Mouse (Mus musculus) embryo, embryonic 9.5 days (tissue): ENCODE results near the gene Mllt1.

Experiments
- DNase-seq: peaks from one replicate; pipeline ENCODE4 v3.0.0-alpha.2; 2017; ENCODE audit errors: extremely low spot score

The Mllt1 gene

DNA sequence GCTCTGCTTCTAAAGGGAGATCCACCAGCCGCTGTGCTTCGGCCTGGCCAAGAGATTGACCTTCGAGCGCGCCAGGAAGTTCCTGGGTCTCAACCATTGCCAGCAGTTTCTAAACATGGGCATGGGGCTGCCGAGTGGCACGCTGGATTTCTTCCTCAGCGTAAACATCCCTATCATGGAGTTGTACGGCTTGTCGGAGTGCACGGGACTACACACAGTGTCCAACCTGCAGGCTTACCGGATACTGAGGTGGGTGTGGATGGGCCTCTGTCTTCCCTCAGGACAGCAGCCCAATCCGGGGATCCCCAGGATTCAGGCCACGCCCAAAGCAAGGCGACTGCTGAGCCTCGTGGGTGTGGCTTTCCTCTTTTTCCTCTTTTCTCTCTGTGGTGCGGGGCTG, 51.6 kb downstream of the Mllt1 start:
- no peak for DNase-seq

DNA sequence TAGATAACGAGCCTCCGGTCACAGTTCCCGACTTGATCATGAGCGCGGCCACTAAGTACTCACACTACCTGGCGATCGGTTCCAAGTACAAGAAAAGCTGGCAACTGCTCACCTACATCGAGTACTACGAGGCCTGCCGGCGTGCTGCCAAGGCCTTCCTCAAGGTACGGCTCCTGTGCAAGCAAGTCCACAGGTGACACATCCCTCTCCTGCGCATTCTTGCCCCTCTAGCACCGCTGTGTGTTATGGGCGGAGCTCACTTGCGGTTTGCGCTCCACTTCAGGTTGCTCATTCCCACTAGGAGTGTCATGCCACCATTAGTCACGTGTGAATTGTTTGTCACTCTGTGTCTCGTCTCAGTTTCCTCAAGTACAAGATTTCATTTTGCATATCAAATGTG, 57.8 kb downstream of the Mllt1 start:
- DNase-seq = no peak

DNA sequence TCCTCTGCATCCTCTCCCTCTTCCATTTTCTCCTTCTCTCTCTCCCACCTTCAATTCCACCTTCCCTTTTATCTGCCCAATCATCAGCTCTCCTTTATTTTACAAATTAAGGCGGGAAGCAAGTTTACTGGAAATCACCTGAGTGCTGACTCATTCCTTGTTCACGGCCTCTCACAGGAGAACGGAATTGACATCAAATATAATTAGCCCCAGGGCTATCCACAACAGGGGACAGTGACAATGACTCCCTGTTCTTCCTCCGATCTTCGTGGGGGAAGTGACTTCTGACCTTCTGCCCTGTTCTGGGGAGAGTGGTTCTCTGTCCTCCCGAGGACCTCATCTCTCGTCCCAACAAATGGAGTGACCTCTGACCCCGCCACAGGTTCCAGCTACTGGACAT, 58.2 kb downstream of the Mllt1 start:
- no peak for DNase-seq

DNA sequence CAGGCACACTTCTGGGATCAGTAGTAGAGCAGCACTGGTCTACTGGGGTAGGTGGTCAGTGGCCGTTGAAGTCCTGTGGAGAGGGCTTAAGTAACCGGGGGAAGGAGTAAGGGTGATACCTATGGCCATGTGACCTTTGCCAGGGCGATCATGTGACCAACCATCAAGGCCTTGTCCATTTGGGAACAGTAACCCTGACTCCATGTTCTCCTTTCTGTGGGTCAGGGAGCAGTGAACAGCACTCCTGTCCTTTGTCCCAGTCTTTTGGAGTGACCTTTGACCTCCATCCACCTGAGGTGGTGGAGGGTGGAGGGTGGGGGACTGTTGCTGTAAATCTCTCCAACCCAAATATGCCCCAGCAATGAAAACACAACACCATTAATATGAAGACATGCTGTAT, 58.8 kb downstream of the Mllt1 start:
- no peak for DNase-seq

DNA sequence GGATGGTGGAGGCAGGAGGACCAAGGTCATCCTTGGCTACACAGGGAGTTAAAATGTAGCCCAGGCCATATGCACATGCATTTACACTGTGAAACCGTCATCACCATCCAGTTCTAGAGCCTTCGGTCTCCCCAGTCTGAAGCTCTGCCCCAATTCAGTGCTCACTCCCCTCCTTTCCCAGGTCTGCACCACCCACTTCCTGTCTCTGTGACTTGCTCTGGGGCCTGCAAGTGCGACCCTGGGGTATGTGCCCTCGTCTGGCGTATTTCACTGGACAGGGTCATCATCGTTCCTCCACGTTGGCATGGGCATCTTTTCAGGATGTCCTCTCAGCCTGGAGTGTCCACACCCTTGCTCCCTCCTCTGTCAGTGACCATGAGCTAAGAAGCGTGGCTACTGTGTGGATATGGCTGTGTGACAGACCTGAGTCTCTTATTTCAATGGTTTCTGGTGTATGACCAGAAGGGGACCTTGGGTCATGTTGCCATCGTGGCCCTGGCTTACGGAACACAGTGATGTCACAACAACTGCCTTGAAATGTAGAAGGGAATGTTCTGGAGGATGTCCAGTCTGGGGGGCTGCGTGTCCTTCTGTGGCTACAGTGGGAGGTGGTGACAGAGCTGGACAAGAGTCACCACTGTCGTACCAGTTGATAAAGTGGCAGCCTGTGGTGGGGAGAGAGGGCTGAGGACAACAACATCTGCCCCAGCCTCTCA, 60.1 kb downstream of the Mllt1 start, which contains the start of gene 1700061G19Rik:
TSS of gene 1700061G19Rik (plus strand) at position 542 of the 716 bp plus-strand sequence.
- DNase-seq = no peak

DNA sequence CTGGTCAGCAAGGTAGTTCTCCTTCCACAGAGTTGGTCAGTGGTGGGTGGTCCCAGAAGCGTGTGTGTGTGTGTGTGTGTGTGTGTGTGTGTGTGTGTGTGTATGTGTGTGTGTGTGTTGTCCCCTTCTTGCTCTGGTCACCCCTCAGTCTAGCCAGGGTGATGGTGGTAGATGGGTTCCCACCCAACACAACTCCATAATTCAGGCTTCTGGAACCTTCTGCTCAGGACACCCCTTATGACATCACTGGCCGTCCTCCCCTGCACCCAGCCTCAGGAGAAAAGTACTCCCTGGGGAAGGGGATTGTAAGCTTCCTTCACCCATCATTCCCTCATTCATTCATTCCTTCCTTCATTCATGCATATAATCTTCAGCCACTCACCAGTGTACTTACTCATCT, 61.0 kb downstream of the Mllt1 start, which contains the start of gene Acsbg2:
TSS of gene Acsbg2 (minus strand) at position 211 of the 400 bp plus-strand sequence.
- DNase-seq = no peak

DNA sequence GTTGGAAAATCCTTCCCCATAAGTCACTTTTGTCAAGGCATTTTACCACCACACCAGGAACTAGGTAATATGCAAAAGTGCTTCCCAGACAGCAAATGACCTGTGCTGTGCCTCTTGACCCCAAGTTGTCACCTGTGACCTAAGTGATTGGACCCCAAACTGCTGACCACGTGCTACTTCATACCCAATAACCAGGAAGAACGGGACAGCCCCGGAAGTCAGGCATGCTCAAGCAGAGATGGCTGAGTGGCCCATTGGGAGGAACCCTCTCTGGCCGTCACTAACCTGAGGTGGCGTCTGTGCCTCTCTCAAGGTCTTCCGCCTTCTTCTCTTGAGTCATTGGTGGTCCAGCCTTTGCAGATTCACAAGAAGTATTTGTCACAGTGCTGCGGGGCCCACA, 62.7 kb downstream of the Mllt1 start:
- no peak for DNase-seq

DNA sequence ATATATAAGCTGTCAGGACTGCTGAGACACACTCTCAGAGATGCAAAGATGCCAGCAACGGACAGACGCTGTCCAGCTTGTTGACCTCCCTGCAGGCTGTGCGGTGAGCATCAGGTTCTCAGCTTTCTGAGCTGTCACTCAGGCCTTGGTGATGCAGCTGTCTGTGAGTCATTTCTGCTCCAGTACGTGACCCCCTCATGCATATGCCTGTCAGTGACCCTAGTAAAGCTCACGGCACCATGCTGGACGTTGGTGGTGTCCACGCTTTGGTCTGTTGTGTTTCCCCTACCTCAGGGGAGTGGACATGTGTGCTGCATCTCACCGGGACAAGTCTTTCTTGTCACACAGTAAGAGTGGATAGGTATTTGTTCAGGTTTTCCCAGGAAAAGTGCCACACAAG, 63.4 kb downstream of the Mllt1 start:
- no peak for DNase-seq

DNA sequence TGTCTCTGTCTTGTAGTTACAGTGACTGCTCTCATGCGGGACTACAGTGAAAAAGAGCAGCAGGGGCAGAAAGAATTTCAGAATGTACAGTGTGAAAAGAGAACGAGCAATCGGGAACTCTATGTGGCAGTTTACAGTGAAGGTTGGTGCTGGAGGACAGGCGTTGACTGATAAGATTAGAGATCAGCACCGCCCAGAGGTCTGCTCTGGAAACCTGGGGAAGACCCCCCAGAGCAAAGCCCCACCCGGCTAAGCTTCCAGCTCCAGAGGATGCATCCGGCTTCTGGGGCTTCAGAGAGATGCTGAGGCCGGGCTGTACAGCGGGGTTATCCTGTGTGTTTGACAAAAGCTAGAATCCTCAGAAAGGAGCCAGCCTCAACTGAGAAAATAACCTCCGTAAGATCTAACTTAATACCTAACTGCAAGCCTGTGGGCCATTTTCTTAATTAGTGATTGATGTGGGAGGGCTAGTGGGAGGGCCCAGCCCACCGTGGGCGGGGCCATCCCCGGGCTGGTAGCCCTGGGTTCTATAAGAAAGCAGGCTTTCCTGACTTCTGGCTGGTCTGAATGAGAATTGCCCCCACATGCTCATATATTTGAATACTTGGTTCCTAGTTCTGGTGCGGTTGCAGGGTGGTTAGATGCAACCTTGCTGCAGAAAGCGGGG, 64.8 kb downstream of the Mllt1 start:
- no peak for DNase-seq

DNA sequence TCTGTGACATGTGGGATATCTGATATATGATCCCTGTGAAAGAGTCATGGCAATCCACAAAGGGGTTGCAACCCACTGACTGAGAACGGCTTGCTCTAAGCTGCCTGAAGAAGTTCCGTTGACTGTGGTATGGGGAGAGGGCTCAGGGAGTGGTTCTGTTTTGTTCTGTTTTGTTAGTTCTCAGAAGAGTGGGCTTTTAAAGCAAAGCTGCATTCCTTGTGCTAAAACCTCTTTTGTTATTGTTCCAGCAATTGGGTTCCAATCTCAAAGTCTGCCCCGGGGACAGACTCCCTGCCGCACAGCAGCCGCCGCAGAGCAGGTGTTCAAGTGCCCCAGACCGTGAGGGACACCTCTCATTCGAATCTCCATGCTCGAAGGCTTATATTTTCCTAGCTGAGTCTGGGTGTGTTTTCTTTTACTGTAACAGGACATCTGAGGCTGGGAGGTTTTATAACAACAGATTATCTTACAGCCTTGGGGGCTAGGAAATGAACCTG, 65.7 kb downstream of the Mllt1 start:
- no peak for DNase-seq

DNA sequence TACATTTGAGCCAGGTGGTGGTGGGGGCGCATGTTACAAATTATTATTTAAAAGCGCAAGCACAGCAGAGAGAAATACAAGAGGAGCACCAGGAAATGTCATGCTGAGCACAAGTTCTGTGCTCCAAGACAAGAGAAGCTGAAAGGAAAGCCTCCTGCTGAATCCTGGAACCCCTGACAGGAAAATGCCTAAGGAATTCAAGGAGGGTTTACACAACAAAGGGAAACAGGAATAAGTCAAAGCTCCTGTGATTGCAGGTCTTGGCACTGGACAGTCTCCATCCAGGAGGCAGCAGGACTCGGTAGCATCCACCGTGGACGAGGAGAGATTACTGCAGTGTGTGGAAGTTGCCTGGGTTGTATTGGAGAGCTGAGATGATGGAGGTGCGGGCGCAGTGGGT, 69.1 kb downstream of the Mllt1 start:
- DNase-seq = no peak

DNA sequence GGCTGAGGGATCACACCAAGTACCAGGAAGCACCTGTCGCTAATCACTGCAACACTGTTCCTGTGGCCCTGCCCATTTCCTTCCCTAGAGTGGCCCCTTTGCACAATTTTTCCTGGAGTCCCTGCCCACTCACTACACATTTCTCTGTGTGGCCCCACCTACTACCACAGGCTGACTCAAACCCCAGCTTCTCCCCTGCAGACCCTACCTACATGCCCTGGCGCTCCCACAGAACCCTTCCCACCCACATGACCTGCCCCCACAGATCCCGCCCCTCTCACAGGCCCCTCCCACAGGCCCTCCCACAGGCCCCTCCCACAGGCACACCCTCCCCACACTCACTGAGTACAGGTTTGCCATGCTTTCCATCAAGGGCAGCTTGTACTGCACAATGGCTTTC, 74.0 kb downstream of the Mllt1 start:
- no peak for DNase-seq

DNA sequence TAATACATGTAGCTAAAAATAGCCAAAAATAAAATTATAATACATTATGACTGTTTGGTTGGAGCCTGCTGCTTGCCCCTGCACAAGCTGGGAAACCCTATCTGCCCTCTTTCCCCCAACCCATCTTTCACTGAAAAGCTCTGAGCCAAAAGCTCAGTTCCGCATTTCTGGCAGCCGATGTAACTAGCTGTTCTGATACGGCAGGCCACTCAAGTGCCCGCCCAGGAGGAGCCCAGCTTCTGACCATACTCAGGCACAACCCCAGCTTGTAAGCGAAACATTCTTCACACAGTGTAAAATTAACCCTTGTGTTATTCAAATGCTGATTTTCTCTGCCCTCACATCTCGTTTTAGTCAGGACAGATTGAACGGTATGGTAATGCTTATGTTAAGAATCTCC, 76.3 kb downstream of the Mllt1 start:
- no peak for DNase-seq

DNA sequence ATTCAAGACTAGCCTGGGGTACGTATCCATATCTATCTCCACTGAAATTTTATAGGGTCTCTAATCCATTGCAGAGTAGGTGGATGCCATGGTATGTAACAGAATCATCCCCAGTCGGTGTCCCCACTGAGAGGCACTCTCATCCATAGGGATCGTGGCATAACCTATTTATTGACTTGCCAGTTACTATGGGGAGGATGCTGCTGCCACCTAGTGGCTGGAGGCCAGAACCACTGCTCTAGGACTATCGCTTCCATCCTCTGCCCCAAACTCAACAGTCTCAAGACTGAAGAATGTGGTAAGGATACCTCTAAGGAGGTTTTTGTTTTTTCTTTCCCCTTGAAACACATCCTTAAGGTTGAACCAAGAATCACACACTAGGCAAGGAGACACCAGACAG, 77.0 kb downstream of the Mllt1 start:
- peak; percentile 66 for DNase-seq

DNA sequence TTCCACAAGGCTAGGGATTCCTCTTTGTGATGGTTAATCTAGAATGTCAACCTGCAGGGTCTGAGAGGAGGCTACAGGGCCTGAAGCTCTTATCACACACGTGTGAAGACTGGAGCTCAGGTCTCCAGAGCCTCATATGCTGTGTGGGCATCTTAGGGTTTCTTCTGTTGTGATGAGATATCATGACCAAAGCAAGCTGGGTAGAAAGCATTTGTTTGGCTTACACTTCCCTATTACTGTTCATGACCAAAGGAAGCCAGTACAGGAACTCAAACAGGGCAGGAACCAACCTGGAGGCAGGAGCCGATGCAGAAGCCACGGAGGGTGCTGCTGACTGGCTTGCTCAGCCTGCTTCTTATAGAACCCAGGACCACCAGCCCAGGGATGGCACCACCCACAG, 79.8 kb downstream of the Mllt1 start:
- DNase-seq = no peak

DNA sequence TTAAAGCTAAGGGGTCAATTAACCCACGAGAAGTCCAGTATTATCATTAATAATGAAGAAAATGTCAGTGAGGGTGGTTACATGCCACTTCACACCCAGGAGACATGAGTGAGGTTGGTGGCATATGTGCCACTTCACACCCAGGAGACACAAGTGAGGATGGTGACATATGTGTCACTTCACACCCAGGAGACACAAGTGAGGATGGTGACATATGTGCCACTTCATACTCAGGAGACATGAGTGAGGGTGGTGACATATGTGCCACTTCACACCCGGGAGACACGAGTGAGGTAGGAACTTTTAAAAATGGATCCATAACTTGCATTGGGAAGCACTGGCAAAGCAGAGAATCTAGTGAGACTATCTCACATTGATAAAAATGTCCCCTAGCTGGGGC, 84.0 kb downstream of the Mllt1 start:
- no peak for DNase-seq

DNA sequence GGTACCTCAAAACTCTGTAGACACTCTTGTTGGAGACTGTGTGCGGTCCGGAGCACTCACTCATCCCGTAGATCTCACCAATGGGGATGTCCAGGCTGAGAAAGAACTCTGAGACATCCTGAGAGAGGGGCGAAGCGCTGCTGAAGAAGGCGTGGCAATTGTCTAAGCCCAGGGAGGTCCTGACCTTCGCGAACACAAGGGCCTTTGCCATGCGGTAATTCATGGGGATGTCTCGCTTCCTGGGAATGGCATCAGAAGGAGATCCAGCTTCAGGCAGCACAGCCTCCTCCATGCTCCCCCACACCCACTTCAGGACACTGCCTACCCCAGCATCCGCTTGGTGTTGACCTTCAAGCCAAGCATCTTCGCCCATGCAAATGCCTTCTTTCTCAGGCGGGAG, 85.5 kb downstream of the Mllt1 start:
- DNase-seq = no peak

DNA sequence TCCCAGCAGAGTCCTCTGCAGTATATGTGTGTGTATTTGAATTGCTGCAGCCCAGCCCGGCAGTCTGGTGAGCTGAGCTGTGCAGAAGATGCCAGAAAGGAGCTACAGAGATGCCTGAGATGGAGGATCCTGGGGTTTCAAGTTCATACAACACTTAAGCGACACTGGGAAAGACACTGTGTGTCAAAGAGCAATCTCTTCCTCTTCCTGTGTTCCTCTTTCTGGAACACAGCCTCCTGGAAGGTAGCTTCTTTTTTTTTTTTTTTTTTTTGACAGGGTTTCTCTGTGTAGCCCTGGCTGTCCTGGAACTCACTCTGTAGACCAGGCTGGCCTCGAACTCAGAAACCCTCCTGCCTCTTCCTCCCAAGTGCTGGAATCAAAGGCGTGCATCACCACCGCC, 86.4 kb downstream of the Mllt1 start:
- no peak for DNase-seq

DNA sequence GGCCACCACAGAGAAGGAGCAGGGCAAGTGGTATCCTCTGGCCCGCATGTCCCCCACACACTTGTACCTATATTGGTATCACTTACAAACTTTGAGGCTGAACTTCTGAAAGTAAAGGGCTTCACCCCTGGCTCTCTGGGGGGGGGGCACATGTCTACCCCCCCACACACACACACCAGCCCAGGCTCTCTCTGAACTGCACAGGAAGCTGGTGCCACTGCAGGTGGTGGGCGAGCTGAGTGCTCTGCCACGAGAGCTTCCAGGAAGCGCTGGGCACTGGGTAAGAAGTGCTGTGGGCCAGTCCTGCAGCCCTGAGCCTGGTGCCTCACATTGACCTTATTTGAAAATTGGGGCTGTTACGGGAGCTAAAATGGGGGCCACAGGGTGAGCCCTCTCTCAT, 91.5 kb downstream of the Mllt1 start:
- no peak for DNase-seq
